Mouse (Mus musculus) cortical plate, adult 2 months (tissue): ENCODE data around the gene Cnksr3. TPM values are rescaled to one million over a fixed set of nuclear protein-coding genes. Genes with fewer than 3 reads are reported as not detected.

Source experiments
- H3K27ac ChIP-seq: fragments of 200-500 bp; 2 replicates; pipeline ENCODE4 v1.5.1; 2012; ENCODE audit warnings: low read length, control low read depth, inconsistent platforms; ENCODE audit not compliant: insufficient read depth
- H3K4me1 ChIP-seq: fragments of 200-500 bp; 2 replicates; pipeline ENCODE4 v1.6.1; 2011; ENCODE audit warnings: low read length; ENCODE audit not compliant: control insufficient read depth, insufficient read depth
- H3K4me3 ChIP-seq: fragments of 200-500 bp; 2 replicates; pipeline ENCODE4 v1.5.1; 2011; ENCODE audit warnings: mild to moderate bottlenecking, low read length, control low read depth; ENCODE audit not compliant: insufficient read depth
- CTCF ChIP-seq: fragments of 200-500 bp; IDR thresholded peaks from 2 replicates; pipeline ENCODE4 v1.5.1; 2011; ENCODE audit warnings: mild to moderate bottlenecking, control low read depth, low read length; ENCODE audit not compliant: insufficient read depth; ENCODE audit errors: extremely low read depth
- POLR2A ChIP-seq: fragments of 200-500 bp; IDR thresholded peaks from 2 replicates; pipeline ENCODE4 v1.6.1; 2011; ENCODE audit warnings: mild to moderate bottlenecking, low read length, control low read depth; ENCODE audit not compliant: insufficient read depth; ENCODE audit errors: extremely low read depth
- polyA plus RNA-seq: library from polyadenylated mRNA; depleted of rRNA; stranded (reverse); fragments of >200 nt; gene quantifications from 2 replicates; pipeline ENCODE4 v1.2.3, GENCODE M21; 2012

The Cnksr3 gene
- polyA plus RNA-seq, 1 experiment = 7.0 TPM

DNA sequence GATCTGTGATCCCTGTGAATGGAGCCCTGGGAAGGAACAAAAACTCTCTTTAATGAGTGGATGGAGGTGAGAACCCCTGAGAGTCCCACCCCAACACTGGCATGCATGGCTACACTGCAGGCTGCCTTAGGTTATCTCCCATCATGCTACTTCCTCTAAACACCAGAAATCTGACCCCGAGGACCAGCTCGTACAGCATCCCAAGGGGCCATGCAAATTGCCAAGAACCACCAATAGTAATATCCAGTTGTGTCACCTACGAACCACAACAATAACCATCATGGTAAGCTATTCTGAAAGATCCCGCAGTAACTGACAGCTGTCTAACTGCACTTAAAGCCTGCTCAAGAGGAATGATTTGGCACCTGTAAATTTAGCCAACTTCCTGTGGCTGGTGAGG, 59.1 kb downstream of the Cnksr3 start:
- TF ChIP-seq POLR2A (no peak), CTCF (no peak)
- H3K4me3 ChIP-seq = no peak overlapping the region
- H3K27ac ChIP-seq = no peak overlapping the region
- no peaks in the 10 kb centered on the region for H3K4me1 ChIP-seq

DNA sequence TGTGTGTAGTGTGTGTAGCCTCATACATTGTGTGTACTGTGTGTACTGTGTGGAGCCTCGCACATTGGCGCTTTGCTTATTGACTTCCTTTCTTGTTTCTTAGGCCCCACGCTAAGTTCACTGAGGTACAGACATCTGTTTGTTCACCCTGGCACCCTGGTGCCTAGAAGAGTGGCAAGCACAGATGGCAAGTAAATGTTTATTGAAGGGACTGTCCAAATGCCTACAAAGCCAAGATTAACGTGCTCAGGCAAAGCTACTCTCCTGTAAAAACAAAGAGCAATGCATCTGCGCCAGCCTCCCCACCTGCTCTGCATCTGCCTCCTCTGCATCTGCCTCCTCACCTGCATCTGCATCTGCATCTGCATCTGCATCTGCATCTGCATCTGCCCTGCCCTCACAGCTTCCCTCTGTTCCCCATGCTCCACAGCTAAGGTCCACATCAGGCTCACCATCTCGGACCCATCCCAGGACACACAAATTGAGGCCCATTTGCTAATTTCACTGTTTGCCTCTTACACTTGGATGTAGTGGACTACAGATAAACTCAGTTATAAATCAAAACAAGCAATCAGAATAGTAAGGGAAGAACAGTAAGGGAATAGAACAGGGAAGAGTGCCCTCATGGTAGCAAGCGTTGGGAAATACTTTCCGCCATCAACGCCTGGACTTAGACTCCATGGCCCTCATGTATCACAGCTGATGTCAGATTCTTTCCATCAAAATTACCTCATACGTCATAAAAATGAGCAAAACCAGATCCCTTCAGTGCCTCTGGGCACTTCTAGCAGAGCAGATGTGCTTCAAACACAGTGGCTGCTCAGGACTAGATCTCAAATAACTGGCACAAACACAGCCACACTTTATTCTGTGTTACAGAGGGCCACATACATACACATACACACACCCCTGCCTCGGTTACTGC, 62.1 kb downstream of the Cnksr3 start:
- H3K4me3 ChIP-seq = no peak overlapping the region
- H3K4me1 ChIP-seq = no peaks in the 10 kb centered on the region
- H3K27ac ChIP-seq = no peak overlapping the region
- TF ChIP-seq CTCF = no peak
- TF ChIP-seq POLR2A = no peak

DNA sequence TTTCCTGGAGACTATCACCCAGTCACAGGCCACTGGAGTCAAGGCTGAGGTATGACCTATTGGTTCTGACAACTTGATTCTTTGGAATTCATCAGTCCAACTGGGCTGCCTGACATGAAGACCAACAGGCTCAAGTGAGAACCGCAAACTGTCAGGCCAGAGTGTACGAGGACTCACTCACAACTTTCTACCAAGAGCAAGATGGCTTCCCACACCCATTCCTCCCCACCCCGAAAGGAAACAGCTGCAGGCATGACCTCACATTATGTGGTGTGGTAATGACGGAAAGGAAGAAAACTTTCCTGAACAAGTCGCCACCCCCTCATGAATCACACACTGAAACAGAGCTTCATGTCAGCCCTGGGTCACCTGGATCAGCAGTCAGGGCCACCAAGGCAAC, 66.4 kb downstream of the Cnksr3 start:
- Histone ChIP-seq H3K27ac (no peak overlapping the region), H3K4me3 (no peak overlapping the region), H3K4me1 (no peaks in the 10 kb centered on the region)
- no peak for TF ChIP-seq CTCF
- TF ChIP-seq POLR2A = no peak

DNA sequence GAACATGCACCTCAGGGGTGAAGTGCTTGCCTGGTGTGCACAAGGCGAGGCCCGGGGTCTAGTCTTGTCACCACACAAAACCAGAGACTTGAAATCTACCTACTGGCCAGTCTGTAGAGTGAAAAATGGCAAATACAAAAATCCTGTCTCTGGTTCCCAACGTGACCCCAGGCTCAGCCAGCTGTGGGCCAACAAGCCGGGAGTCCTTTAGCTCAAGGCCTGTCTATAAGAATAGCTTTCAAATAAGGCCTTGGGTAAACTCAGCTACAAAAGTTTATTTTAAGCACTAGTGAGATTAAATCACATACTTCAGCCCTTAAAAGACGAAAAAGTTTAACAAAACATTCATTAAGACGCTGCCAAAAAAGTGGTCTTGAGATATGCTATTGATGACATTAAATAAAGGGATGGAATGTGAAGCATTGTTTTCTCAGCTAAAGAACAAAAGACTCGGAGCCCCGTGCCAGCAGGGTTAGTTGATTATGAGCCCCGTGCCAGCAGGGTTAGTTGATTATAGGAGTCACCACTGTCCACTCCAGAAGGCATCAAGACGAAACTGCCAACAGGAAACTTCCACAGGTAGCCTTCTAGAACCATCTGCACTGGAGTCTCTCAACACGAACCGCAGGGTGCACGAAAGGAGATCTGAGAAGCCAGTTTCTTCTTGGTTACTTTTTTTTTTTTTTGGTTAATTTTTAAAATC, 67.8 kb downstream of the Cnksr3 start:
- TF ChIP-seq POLR2A (no peak), CTCF (no peak)
- no peak overlapping the region for H3K4me3 ChIP-seq
- H3K4me1 ChIP-seq = no peaks in the 10 kb centered on the region
- no peak overlapping the region for H3K27ac ChIP-seq

DNA sequence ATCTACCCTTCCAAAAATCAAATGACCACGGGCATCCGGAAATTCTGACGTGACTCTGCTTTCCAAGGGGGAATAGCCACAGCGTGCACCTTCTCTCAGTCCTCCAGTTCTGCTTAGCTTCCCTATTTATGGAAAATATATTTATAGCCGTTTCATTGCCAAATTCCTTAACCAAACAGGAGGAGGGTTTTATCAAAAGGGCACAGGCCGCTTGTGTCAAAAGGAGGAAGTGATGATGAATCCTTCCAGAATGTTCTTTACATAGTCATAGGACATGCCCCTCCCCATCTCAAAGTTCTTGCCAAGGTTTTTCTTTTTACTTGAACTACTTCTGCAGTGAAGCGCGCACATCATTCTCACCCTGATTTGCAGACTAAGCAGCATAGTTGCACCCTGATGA, 69.8 kb downstream of the Cnksr3 start:
- no peak for TF ChIP-seq CTCF
- TF ChIP-seq POLR2A = no peak
- Histone ChIP-seq H3K4me1 (no peaks in the 10 kb centered on the region), H3K4me3 (no peak overlapping the region), H3K27ac (no peak overlapping the region)

DNA sequence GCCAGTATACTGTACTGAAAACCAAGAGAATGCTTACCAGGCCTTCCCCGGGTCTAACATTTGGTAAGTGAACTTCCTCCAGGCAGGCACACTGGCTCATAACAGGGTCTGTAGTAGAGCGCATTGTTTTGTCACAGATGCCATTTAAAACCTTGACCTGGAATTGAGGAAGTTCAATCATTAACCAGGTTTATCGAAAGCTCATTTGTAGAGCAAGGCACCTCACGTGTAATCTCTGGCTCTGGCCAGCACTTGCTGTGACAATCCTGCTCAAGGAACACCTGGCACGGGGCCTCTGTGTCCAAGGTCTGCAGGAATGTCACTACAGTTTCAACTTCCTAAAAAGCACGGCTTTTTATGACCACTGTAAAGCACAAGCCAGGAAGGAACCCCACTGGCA, 71.8 kb downstream of the Cnksr3 start:
- H3K4me3 ChIP-seq = no peak overlapping the region
- H3K27ac ChIP-seq = no peak overlapping the region
- H3K4me1 ChIP-seq = no peaks in the 10 kb centered on the region; the same call in 1 of the 2 replicates
- TF ChIP-seq CTCF = no peak
- TF ChIP-seq POLR2A = no peak

DNA sequence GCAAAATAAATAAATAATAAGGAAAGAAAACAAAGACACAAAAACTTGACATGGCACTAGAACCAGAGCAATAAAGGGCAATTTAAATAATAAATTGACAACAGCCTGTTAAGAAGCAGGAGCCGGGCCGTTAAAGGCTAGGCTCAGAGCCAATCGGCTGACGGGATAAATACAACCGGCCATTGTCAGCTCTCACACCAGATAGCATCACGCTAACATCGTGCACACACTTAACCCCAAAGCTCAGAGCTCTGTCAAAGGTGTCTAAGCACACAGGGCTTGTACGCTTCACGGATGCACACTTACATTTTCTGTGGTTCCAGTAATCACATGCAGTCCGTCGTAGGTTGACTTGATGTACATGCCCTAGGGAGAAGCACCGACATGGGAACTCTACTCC, 74.0 kb downstream of the Cnksr3 start:
- no peaks in the 10 kb centered on the region; the same call in 1 of the 2 replicates for H3K4me1 ChIP-seq
- H3K4me3 ChIP-seq = no peak overlapping the region
- H3K27ac ChIP-seq = no peak overlapping the region
- TF ChIP-seq POLR2A (no peak), CTCF (no peak)

DNA sequence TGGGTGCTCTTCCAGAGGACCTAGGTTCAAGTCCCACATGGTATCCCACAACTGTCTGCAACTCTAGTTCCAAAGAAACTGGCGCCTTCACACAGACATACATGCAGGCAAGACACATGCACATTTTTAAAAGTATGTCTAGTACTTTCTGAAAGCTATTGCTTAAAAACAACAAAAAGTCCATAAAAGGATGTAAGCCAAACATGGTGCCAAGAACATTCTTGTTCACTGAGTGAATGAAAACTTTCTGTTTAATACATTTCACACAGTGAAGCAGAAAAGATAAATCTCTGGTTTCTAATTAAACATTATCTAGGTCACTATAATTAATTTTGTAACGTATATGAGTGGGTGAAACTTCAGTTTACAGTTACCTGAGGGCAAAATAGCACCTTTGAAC, 76.3 kb downstream of the Cnksr3 start:
- TF ChIP-seq CTCF (no peak), POLR2A (no peak)
- H3K4me3 ChIP-seq = no peak overlapping the region

DNA sequence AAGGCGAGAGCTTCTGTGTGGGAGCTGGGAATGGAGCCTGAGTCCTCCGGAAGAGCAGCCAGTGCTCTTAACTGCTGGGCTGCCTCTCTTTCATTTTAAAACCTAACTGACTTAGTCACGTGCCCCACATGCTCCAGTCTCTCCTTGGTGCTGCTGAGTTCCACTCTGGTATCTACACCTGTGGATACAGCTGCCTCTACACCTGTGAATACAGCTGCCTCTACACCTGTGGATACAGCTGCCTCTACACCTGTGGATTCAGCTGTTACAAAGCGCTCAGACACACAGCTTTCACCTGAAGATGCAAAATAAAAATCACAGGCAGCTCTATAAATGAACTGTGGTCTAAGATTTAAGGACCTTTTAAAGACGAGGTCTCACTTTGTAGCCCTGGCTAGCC, 79.0 kb downstream of the Cnksr3 start:
- H3K27ac ChIP-seq = no peak overlapping the region
- H3K4me1 ChIP-seq = no peaks in the 10 kb centered on the region; the same call in 1 of the 2 replicates
- no peak overlapping the region for H3K4me3 ChIP-seq
- TF ChIP-seq POLR2A (no peak), CTCF (no peak)

More for the DNA sequence above, 76.3 kb downstream of the Cnksr3 start:
- H3K4me1 ChIP-seq = no peaks in the 10 kb centered on the region; the same call in 1 of the 2 replicates
- no peak overlapping the region for H3K27ac ChIP-seq

DNA sequence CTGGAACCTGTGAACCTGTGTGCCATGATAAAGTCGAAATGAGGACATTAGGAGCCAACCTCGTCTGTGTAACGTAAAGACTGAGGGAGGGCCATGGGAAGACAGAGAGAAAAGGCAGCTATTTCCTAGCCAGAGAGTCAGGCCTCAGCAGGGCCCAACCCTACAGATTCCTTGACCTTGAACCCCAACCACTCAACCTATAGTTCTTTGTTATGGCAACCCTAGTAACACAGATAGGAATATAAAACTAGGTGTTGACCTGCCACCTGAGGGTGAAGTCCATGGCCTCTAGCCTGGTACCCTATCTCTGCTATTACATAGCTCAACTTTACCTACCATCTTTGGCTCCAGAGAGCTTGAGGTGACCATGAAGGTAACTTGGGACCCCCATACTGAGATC, 80.6 kb downstream of the Cnksr3 start:
- Histone ChIP-seq H3K27ac (no peak overlapping the region), H3K4me3 (no peak overlapping the region), H3K4me1 (no peaks in the 10 kb centered on the region; the same call in 1 of the 2 replicates)
- no peak for TF ChIP-seq CTCF
- TF ChIP-seq POLR2A = no peak
